Mouse (Mus musculus): ENCODE data around the gene Dock9. TPM values are rescaled to one million over a fixed set of nuclear protein-coding genes. Genes with fewer than 3 reads are reported as not detected.

Gene Dock9
- polyA plus RNA-seq, 1 experiment from 2014 or later, result 11.1 TPM

GRCm38 (mm10) chr14:121556401-121557315, 241.0 kb downstream of the Dock9 start:
- 87% methylated on average over 21 of the region's 21 CpGs for WGBS
- H3K4me1 ChIP-seq (replicated peaks; ENCODE audit: insufficient read depth, low read length), result no peaks in the 10 kb centered on the region
- DNase-seq (ENCODE audit: low spot score) (no peak), ATAC-seq (replicated peaks; ENCODE audit: low FRiP score, low read depth) (no peak)
- no peaks in the 10 kb centered on the region for H3K27me3 ChIP-seq (ENCODE audit: insufficient read depth, low read length)
- TF ChIP-seq CTCF (IDR thresholded peaks at IDR 0.05; ENCODE audit: low read depth), result no peak
- no peak overlapping the region for H3K4me2 ChIP-seq (ENCODE audit: low read length)
- H3K9ac ChIP-seq (ENCODE audit: low read depth, low read length), result no peak overlapping the region
- no peak overlapping the region for H3K27ac ChIP-seq
- no peaks in the 10 kb centered on the region for H3K9me3 ChIP-seq (replicated peaks; ENCODE audit: low read length)
- H3K36me3 ChIP-seq (ENCODE audit: insufficient read depth, low read length), result peaks cover 17% of the 10 kb centered on the region; the same call in 1 of the 2 replicates
- no peak overlapping the region for H3K4me3 ChIP-seq (replicated peaks; ENCODE audit: low read depth, low read length)

GRCm38 (mm10) chr14:121553785-121554184, 243.9 kb downstream of the Dock9 start:
- Histone ChIP-seq H3K4me2 (ENCODE audit: low read length) (no peak overlapping the region), H3K4me3 (replicated peaks; ENCODE audit: low read depth, low read length) (no peak overlapping the region), H3K9ac (ENCODE audit: low read depth, low read length) (no peak overlapping the region), H3K9me3 (replicated peaks; ENCODE audit: low read length) (no peaks in the 10 kb centered on the region), H3K27me3 (ENCODE audit: insufficient read depth, low read length) (no peaks in the 10 kb centered on the region), H3K36me3 (ENCODE audit: insufficient read depth, low read length) (peaks cover 26% of the 10 kb centered on the region; the same call in 1 of the 2 replicates), H3K4me1 (replicated peaks; ENCODE audit: insufficient read depth, low read length) (no peaks in the 10 kb centered on the region), H3K27ac (no peak overlapping the region)
- DNase-seq (ENCODE audit: low spot score) (no peak), ATAC-seq (replicated peaks; ENCODE audit: low FRiP score, low read depth) (no peak)
- no peak for TF ChIP-seq CTCF (IDR thresholded peaks at IDR 0.05; ENCODE audit: low read depth)

- 78% methylated on average over 5 of the region's 5 CpGs for WGBS
- no peak for ATAC-seq (replicated peaks; ENCODE audit: low FRiP score, low read depth)
These were observed 245.1 kb downstream of the Dock9 start for GRCm38 (mm10) chr14:121552586-121552985.

GRCm38 (mm10) chr14:121549834-121550233, 247.8 kb downstream of the Dock9 start:
- DNase-seq (ENCODE audit: low spot score) (no peak), ATAC-seq (replicated peaks; ENCODE audit: low FRiP score, low read depth) (no peak)
- Histone ChIP-seq H3K27me3 (ENCODE audit: insufficient read depth, low read length) (no peaks in the 10 kb centered on the region), H3K27ac (no peak overlapping the region), H3K9ac (ENCODE audit: low read depth, low read length) (no peak overlapping the region), H3K4me3 (replicated peaks; ENCODE audit: low read depth, low read length) (no peak overlapping the region), H3K36me3 (ENCODE audit: insufficient read depth, low read length) (peaks cover 25% of the 10 kb centered on the region; the same call in 1 of the 2 replicates), H3K4me2 (ENCODE audit: low read length) (no peak overlapping the region), H3K9me3 (replicated peaks; ENCODE audit: low read length) (no peaks in the 10 kb centered on the region), H3K4me1 (replicated peaks; ENCODE audit: insufficient read depth, low read length) (no peaks in the 10 kb centered on the region)
- TF ChIP-seq CTCF (IDR thresholded peaks at IDR 0.05; ENCODE audit: low read depth), result no peak
- 87% methylated on average over 6 of the region's 6 CpGs for WGBS

More at GRCm38 (mm10) chr14:121552586-121552985, 245.1 kb downstream of the Dock9 start:
- Histone ChIP-seq H3K27ac (no peak overlapping the region), H3K9me3 (replicated peaks; ENCODE audit: low read length) (no peaks in the 10 kb centered on the region), H3K36me3 (ENCODE audit: insufficient read depth, low read length) (peaks cover 26% of the 10 kb centered on the region; the same call in 1 of the 2 replicates), H3K4me1 (replicated peaks; ENCODE audit: insufficient read depth, low read length) (no peaks in the 10 kb centered on the region), H3K4me3 (replicated peaks; ENCODE audit: low read depth, low read length) (no peak overlapping the region), H3K27me3 (ENCODE audit: insufficient read depth, low read length) (no peaks in the 10 kb centered on the region), H3K9ac (ENCODE audit: low read depth, low read length) (no peak overlapping the region), H3K4me2 (ENCODE audit: low read length) (no peak overlapping the region)
- TF ChIP-seq CTCF (IDR thresholded peaks at IDR 0.05; ENCODE audit: low read depth), result no peak
- DNase-seq (ENCODE audit: low spot score), result no peak

- no peak overlapping the region for H3K4me2 ChIP-seq (ENCODE audit: low read length)
These were observed 249.9 kb downstream of the Dock9 start for GRCm38 (mm10) chr14:121547745-121548144.

GRCm38 (mm10) chr14:121546621-121547020, 251.0 kb downstream of the Dock9 start:
- no peak overlapping the region for H3K4me3 ChIP-seq (replicated peaks; ENCODE audit: low read depth, low read length)
- peaks cover 26% of the 10 kb centered on the region; the same call in 1 of the 2 replicates for H3K36me3 ChIP-seq (ENCODE audit: insufficient read depth, low read length)
- WGBS, result 70% methylated on average over 5 of the region's 5 CpGs
- DNase-seq (ENCODE audit: low spot score) (peak; percentile 5), ATAC-seq (replicated peaks; ENCODE audit: low FRiP score, low read depth) (0 out of 2 replicates have a peak, but pooled peaks have one; percentile 17)
- no peaks in the 10 kb centered on the region for H3K4me1 ChIP-seq (replicated peaks; ENCODE audit: insufficient read depth, low read length)
- TF ChIP-seq CTCF (IDR thresholded peaks at IDR 0.05; ENCODE audit: low read depth), result no peak
- H3K9ac ChIP-seq (ENCODE audit: low read depth, low read length), result no peak overlapping the region
- H3K27ac ChIP-seq, result no peak overlapping the region
- H3K4me2 ChIP-seq (ENCODE audit: low read length), result no peak overlapping the region
- no peaks in the 10 kb centered on the region for H3K27me3 ChIP-seq (ENCODE audit: insufficient read depth, low read length)
- H3K9me3 ChIP-seq (replicated peaks; ENCODE audit: low read length), result no peaks in the 10 kb centered on the region

More at GRCm38 (mm10) chr14:121547745-121548144, 249.9 kb downstream of the Dock9 start:
- Histone ChIP-seq H3K4me3 (replicated peaks; ENCODE audit: low read depth, low read length) (no peak overlapping the region), H3K27me3 (ENCODE audit: insufficient read depth, low read length) (no peaks in the 10 kb centered on the region), H3K36me3 (ENCODE audit: insufficient read depth, low read length) (peaks cover 31% of the 10 kb centered on the region; the same call in 1 of the 2 replicates), H3K9ac (ENCODE audit: low read depth, low read length) (no peak overlapping the region), H3K9me3 (replicated peaks; ENCODE audit: low read length) (no peaks in the 10 kb centered on the region), H3K27ac (no peak overlapping the region), H3K4me1 (replicated peaks; ENCODE audit: insufficient read depth, low read length) (no peaks in the 10 kb centered on the region)
- TF ChIP-seq CTCF (IDR thresholded peaks at IDR 0.05; ENCODE audit: low read depth), result no peak
- 46% methylated on average over 7 of the region's 7 CpGs for WGBS
- DNase-seq (ENCODE audit: low spot score) (peak; percentile 52), ATAC-seq (replicated peaks; ENCODE audit: low FRiP score, low read depth) (no peak)

Measured in kidney, postnatal 0 days (tissue).